Mouse (Mus musculus): Measurements from ENCODE around the gene Srgap2. TPM values are rescaled to one million over a fixed set of nuclear protein-coding genes. Genes with fewer than 3 reads are reported as not detected.

Srgap2 gene
- polyA plus RNA-seq, 1 experiment from 2014 or later = 24.5 TPM

DNA sequence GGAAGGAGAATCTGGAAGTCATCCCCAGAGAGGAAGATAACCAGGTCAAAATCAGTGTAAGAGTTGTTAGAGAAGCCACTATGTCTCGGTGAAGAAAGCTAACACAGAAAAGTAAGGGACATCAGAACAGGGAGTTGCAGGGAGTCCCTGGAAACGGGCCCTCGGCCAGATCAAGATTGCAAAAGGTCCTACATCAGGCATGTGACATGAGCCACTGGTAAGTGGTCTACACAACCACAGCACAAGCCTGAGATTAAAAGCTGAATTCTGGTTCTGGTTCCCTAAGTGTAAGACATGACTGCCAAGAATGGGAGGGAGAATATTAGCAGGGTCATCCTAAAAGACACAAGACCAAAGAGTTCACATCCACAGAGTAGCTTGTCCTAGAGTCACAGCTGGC is 104.1 kb downstream of the Srgap2 start:
- no peak for ATAC-seq (ENCODE audit: insufficient number of reproducible peaks, insufficient read depth, low FRiP score, low read depth)
- Histone ChIP-seq H3K9me3 (ENCODE audit: control insufficient read depth, low read depth, low read length) (no peaks in the 10 kb centered on the region), H3K9ac (replicated peaks; ENCODE audit: low read depth, low read length) (no peak overlapping the region), H3K27me3 (ENCODE audit: control insufficient read depth, insufficient read depth, low read length) (no peaks in the 10 kb centered on the region), H3K27ac (ENCODE audit: low read length) (no peak overlapping the region), H3K36me3 (ENCODE audit: control insufficient read depth, insufficient read depth, low read length) (no peaks in the 10 kb centered on the region), H3K4me1 (ENCODE audit: control insufficient read depth, insufficient read depth, low read length) (peaks cover 8% of the 10 kb centered on the region; the same call in 1 of the 2 replicates), H3K4me2 (replicated peaks; ENCODE audit: low read depth, low read length) (no peak overlapping the region), H3K4me3 (ENCODE audit: low read depth, low read length) (no peak overlapping the region)
- 87% methylated on average over 3 of the region's 3 CpGs for WGBS

DNA sequence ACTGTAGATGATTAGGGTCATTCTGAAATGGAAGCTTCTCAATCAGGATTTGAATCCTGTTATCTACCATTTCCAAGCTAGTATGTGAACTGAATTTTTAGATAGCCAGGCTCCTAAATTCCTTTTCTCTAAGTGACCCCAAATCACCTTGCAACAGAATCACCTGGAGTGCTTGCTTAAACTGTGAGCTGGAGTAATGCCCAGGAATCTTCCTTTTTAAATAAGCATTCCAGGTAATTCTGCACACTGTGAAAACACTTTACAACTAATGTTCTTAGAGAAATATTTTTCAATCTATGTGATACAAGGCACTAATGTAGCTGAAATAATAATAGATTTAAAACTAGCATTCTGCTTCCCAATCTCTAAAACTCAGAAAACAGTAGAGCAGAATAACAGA is 106.0 kb downstream of the Srgap2 start:
- no peak overlapping the region for H3K27ac ChIP-seq (ENCODE audit: low read length)

GRCm38 (mm10) chr1:131420660-131421059 is 106.5 kb downstream of the Srgap2 start:
- no peak overlapping the region for H3K4me3 ChIP-seq (ENCODE audit: low read depth, low read length)
- ATAC-seq (ENCODE audit: insufficient number of reproducible peaks, insufficient read depth, low FRiP score, low read depth) = no peak

More for the DNA sequence above, 106.0 kb downstream of the Srgap2 start:
- H3K9me3 ChIP-seq (ENCODE audit: control insufficient read depth, low read depth, low read length) = no peaks in the 10 kb centered on the region
- H3K9ac ChIP-seq (replicated peaks; ENCODE audit: low read depth, low read length) = no peak overlapping the region
- H3K4me1 ChIP-seq (ENCODE audit: control insufficient read depth, insufficient read depth, low read length) = no peaks in the 10 kb centered on the region
- no peak for ATAC-seq (ENCODE audit: insufficient number of reproducible peaks, insufficient read depth, low FRiP score, low read depth)
- H3K4me2 ChIP-seq (replicated peaks; ENCODE audit: low read depth, low read length) = no peak overlapping the region
- H3K27me3 ChIP-seq (ENCODE audit: control insufficient read depth, insufficient read depth, low read length) = no peaks in the 10 kb centered on the region
- no peak overlapping the region for H3K4me3 ChIP-seq (ENCODE audit: low read depth, low read length)
- H3K36me3 ChIP-seq (ENCODE audit: control insufficient read depth, insufficient read depth, low read length) = no peaks in the 10 kb centered on the region

GRCm38 (mm10) chr1:131419307-131419706 is 107.8 kb downstream of the Srgap2 start:
- H3K27me3 ChIP-seq (ENCODE audit: control insufficient read depth, insufficient read depth, low read length) = no peaks in the 10 kb centered on the region
- WGBS = 21% methylated on average over 3 of the region's 3 CpGs
- no peak overlapping the region for H3K9ac ChIP-seq (replicated peaks; ENCODE audit: low read depth, low read length)
- no peaks in the 10 kb centered on the region for H3K36me3 ChIP-seq (ENCODE audit: control insufficient read depth, insufficient read depth, low read length)
- H3K9me3 ChIP-seq (ENCODE audit: control insufficient read depth, low read depth, low read length) = no peaks in the 10 kb centered on the region
- H3K27ac ChIP-seq (ENCODE audit: low read length) = no peak overlapping the region
- H3K4me2 ChIP-seq (replicated peaks; ENCODE audit: low read depth, low read length) = no peak overlapping the region
- no peaks in the 10 kb centered on the region for H3K4me1 ChIP-seq (ENCODE audit: control insufficient read depth, insufficient read depth, low read length)
- no peak overlapping the region for H3K4me3 ChIP-seq (ENCODE audit: low read depth, low read length)
- no peak for ATAC-seq (ENCODE audit: insufficient number of reproducible peaks, insufficient read depth, low FRiP score, low read depth)

More at GRCm38 (mm10) chr1:131420660-131421059, 106.5 kb downstream of the Srgap2 start:
- H3K9me3 ChIP-seq (ENCODE audit: control insufficient read depth, low read depth, low read length) = no peaks in the 10 kb centered on the region
- H3K27ac ChIP-seq (ENCODE audit: low read length) = no peak overlapping the region
- no peaks in the 10 kb centered on the region for H3K27me3 ChIP-seq (ENCODE audit: control insufficient read depth, insufficient read depth, low read length)
- H3K36me3 ChIP-seq (ENCODE audit: control insufficient read depth, insufficient read depth, low read length) = no peaks in the 10 kb centered on the region
- H3K4me1 ChIP-seq (ENCODE audit: control insufficient read depth, insufficient read depth, low read length) = no peaks in the 10 kb centered on the region
- WGBS = 63% methylated on average over 4 of the region's 4 CpGs
- no peak overlapping the region for H3K9ac ChIP-seq (replicated peaks; ENCODE audit: low read depth, low read length)
- H3K4me2 ChIP-seq (replicated peaks; ENCODE audit: low read depth, low read length) = no peak overlapping the region

- no peak overlapping the region for H3K4me2 ChIP-seq (replicated peaks; ENCODE audit: low read depth, low read length)
- H3K27ac ChIP-seq (ENCODE audit: low read length) = no peak overlapping the region
- no peaks in the 10 kb centered on the region for H3K36me3 ChIP-seq (ENCODE audit: control insufficient read depth, insufficient read depth, low read length)
- no peaks in the 10 kb centered on the region for H3K4me1 ChIP-seq (ENCODE audit: control insufficient read depth, insufficient read depth, low read length)
- no peak overlapping the region for H3K4me3 ChIP-seq (ENCODE audit: low read depth, low read length)
- H3K9me3 ChIP-seq (ENCODE audit: control insufficient read depth, low read depth, low read length) = no peaks in the 10 kb centered on the region
- ATAC-seq (ENCODE audit: insufficient number of reproducible peaks, insufficient read depth, low FRiP score, low read depth) = no peak
- 70% methylated on average over 5 of the region's 5 CpGs for WGBS
- H3K27me3 ChIP-seq (ENCODE audit: control insufficient read depth, insufficient read depth, low read length) = no peaks in the 10 kb centered on the region
- H3K9ac ChIP-seq (replicated peaks; ENCODE audit: low read depth, low read length) = no peak overlapping the region
Measured at GRCm38 (mm10) chr1:131417821-131418660, 109.1 kb downstream of the Srgap2 start.

DNA sequence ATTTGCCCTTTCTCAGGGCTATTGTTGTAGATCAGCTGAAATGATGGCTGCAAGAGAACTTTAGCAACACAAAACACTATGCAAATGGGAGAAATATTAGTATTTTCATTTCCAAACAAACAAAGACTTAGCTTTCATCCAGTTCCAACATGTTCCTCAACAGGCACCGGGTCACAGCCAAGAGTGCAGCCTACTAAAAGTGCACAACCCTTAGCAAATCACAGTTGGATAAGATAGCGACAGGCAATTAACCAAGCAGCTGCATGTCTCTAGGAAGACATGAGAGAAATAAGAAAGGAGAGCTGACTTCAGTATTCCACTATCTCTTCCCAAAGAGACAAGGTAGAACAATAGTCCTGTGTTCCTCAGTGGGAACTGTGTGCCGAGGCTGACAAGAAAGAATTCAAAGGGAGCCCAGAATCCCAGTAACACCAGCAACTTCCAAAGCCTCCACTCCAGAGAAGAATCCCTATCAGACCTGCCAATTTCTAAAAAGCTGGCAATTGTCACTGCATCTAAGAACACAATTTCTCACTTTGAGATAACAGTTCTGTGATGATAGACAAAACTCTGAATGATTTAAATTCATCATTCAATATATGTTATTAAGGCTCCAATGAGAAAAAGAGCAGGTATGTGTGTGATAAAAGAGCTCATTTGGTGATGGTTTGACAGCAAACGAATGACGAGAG is 109.9 kb downstream of the Srgap2 start:
- Histone ChIP-seq H3K27ac (ENCODE audit: low read length) (no peak overlapping the region), H3K36me3 (ENCODE audit: control insufficient read depth, insufficient read depth, low read length) (no peaks in the 10 kb centered on the region), H3K4me2 (replicated peaks; ENCODE audit: low read depth, low read length) (no peak overlapping the region), H3K4me3 (ENCODE audit: low read depth, low read length) (no peak overlapping the region), H3K27me3 (ENCODE audit: control insufficient read depth, insufficient read depth, low read length) (no peaks in the 10 kb centered on the region), H3K9ac (replicated peaks; ENCODE audit: low read depth, low read length) (no peak overlapping the region), H3K4me1 (ENCODE audit: control insufficient read depth, insufficient read depth, low read length) (no peaks in the 10 kb centered on the region), H3K9me3 (ENCODE audit: control insufficient read depth, low read depth, low read length) (no peaks in the 10 kb centered on the region)
- WGBS = 76% methylated on average over 5 of the region's 5 CpGs
- ATAC-seq (ENCODE audit: insufficient number of reproducible peaks, insufficient read depth, low FRiP score, low read depth) = no peak

GRCm38 (mm10) chr1:131403567-131403966 is 123.6 kb downstream of the Srgap2 start:
- Histone ChIP-seq H3K9ac (replicated peaks; ENCODE audit: low read depth, low read length) (no peak overlapping the region), H3K4me1 (ENCODE audit: control insufficient read depth, insufficient read depth, low read length) (no peaks in the 10 kb centered on the region), H3K36me3 (ENCODE audit: control insufficient read depth, insufficient read depth, low read length) (no peaks in the 10 kb centered on the region), H3K27me3 (ENCODE audit: control insufficient read depth, insufficient read depth, low read length) (no peaks in the 10 kb centered on the region), H3K4me2 (replicated peaks; ENCODE audit: low read depth, low read length) (no peak overlapping the region), H3K27ac (ENCODE audit: low read length) (no peak overlapping the region), H3K9me3 (ENCODE audit: control insufficient read depth, low read depth, low read length) (no peaks in the 10 kb centered on the region), H3K4me3 (ENCODE audit: low read depth, low read length) (no peak overlapping the region)
- 70% methylated on average over 3 of the region's 3 CpGs for WGBS
- no peak for ATAC-seq (ENCODE audit: insufficient number of reproducible peaks, insufficient read depth, low FRiP score, low read depth)

DNA sequence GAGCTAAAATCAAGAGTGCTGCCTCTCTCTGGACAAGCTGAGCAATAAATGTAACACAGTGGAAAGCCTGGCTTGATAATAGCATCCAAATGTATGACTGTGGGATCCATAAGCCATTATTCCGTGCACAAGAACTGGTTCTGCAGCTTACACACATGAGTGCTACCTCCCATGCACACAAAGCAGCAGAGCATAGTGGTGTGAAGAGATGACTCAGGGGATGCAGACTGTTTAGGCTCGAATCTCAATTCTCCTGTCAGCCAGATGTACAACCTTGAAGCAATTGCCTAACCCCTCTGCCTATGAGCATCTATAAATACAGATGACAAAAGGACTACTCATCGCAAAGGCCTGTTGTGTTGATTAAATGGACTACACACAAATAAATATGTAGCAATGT is 126.3 kb downstream of the Srgap2 start:
- Histone ChIP-seq H3K27me3 (ENCODE audit: control insufficient read depth, insufficient read depth, low read length) (no peaks in the 10 kb centered on the region), H3K4me3 (ENCODE audit: low read depth, low read length) (no peak overlapping the region), H3K27ac (ENCODE audit: low read length) (no peak overlapping the region), H3K36me3 (ENCODE audit: control insufficient read depth, insufficient read depth, low read length) (no peaks in the 10 kb centered on the region), H3K9me3 (ENCODE audit: control insufficient read depth, low read depth, low read length) (no peaks in the 10 kb centered on the region), H3K4me1 (ENCODE audit: control insufficient read depth, insufficient read depth, low read length) (no peaks in the 10 kb centered on the region), H3K4me2 (replicated peaks; ENCODE audit: low read depth, low read length) (no peak overlapping the region), H3K9ac (replicated peaks; ENCODE audit: low read depth, low read length) (no peak overlapping the region)
- no peak for ATAC-seq (ENCODE audit: insufficient number of reproducible peaks, insufficient read depth, low FRiP score, low read depth)
- 81% methylated on average over 3 of the region's 3 CpGs for WGBS

Data from stomach, embryonic 14.5 days (tissue).